Mouse (Mus musculus) C2C12 (cell line): ENCODE results near the gene Slc17a1.

ENCODE experiments used
- CEBPB ChIP-seq: IDR thresholded peaks from one replicate; pipeline ENCODE4 v1.6.1; 2011; ENCODE audit warnings: low read depth, mild to moderate bottlenecking, control low read depth, moderate library complexity
- CTCF ChIP-seq: IDR thresholded peaks from one replicate; pipeline ENCODE4 v1.5.1; 2011; ENCODE audit not compliant: control insufficient read depth, insufficient read depth, insufficient read length
- MAX ChIP-seq: IDR thresholded peaks from one replicate; pipeline ENCODE4 v1.6.1; 2011; ENCODE audit warnings: mild to moderate bottlenecking, control low read depth
- MYOD1 ChIP-seq: IDR thresholded peaks from one replicate; pipeline ENCODE4 v1.6.1; 2011; ENCODE audit warnings: low read depth; ENCODE audit not compliant: control insufficient read depth, insufficient read length
- USF1 ChIP-seq: IDR thresholded peaks from one replicate; pipeline ENCODE4 v1.6.1; 2011; ENCODE audit warnings: low read depth, mild to moderate bottlenecking, control low read depth, moderate library complexity

GRCm38 (mm10) chr13:23917674-23918073 is 50.1 kb downstream of the Slc17a1 start:
- no peak for TF ChIP-seq USF1
- no peak for TF ChIP-seq CTCF
- TF ChIP-seq CEBPB = no peak
- no peak for TF ChIP-seq MYOD1
- no peak for TF ChIP-seq MAX
